ENCODE assay signal across 8 mouse cellular contexts in genomic region chr7:105736264-105736901, GRCm38 (mm10). TPM values are rescaled to one million over a fixed set of nuclear protein-coding genes. Genes with fewer than 3 reads are reported as not detected.
DNase-seq lines count a peak whose midpoint lies in the region; ATAC-seq and TF ChIP-seq lines count a peak whose summit lies in the region.

Gene Ilk (plus strand): TSS chr7:105736592.

- TF ChIP-seq CTCF in CH12.LX (conservative IDR thresholded peaks at IDR 0.05 in 1 of 2, IDR thresholded peaks at IDR 0.05 in 1 of 2; ENCODE audit: low read depth in 2 of 2, low read length in 2 of 2), result no peak
- no peak for TF ChIP-seq CTCF in heart, postnatal 0 days (IDR thresholded peaks at IDR 0.05; ENCODE audit: low read depth)
- no peak for TF ChIP-seq CTCF in liver, postnatal 0 days (IDR thresholded peaks at IDR 0.05; ENCODE audit: low read depth)

- peak within 1 kb of the TSS; percentile 90 for H3K4me2 ChIP-seq in CH12.LX (ENCODE audit: insufficient read depth, low read depth, poor library complexity, severe bottlenecking)
- H3K4me2 ChIP-seq in forebrain, embryonic 12.5 days, result peak within 1 kb of the TSS; percentile 86
- H3K4me2 ChIP-seq in heart, postnatal 0 days (ENCODE audit: low read depth, low read length), result peak within 1 kb of the TSS; percentile 97
- peak within 1 kb of the TSS; percentile 98 for H3K4me2 ChIP-seq in liver, postnatal 0 days (ENCODE audit: low read depth, low read length)
- H3K4me2 ChIP-seq in neural tube, embryonic 14.5 days (ENCODE audit: low read depth, low read length), result peak within 1 kb of the TSS; percentile 92

- H3K27me3 ChIP-seq in CH12.LX (replicated peaks), result no peaks in the 10 kb centered on the region
- H3K27me3 ChIP-seq in forebrain, embryonic 12.5 days, result no peaks in the 10 kb centered on the region
- H3K27me3 ChIP-seq in heart, postnatal 0 days (ENCODE audit: control insufficient read depth, insufficient read depth, low read length), result no peaks in the 10 kb centered on the region
- no peaks in the 10 kb centered on the region for H3K27me3 ChIP-seq in liver, postnatal 0 days (ENCODE audit: insufficient read depth, low read length)
- no peaks in the 10 kb centered on the region for H3K27me3 ChIP-seq in neural tube, embryonic 14.5 days (ENCODE audit: control insufficient read depth, insufficient read depth, low read length)

- peak within 1 kb of the TSS; percentile 80 to 94 (median 89) for H3K4me3 ChIP-seq in CH12.LX (replicated peaks in 1 of 3; ENCODE audit: low read depth in 2 of 3, low read length in 2 of 3, poor library complexity in 1 of 3)
- peak within 1 kb of the TSS; percentile 78 for H3K4me3 ChIP-seq in forebrain, embryonic 12.5 days (replicated peaks)
- peak within 1 kb of the TSS; percentile 73 for H3K4me3 ChIP-seq in heart, postnatal 0 days (ENCODE audit: low read depth, low read length)
- H3K4me3 ChIP-seq in liver, postnatal 0 days (ENCODE audit: low read depth, low read length), result peak within 1 kb of the TSS; percentile 94
- H3K4me3 ChIP-seq in neural tube, embryonic 14.5 days (ENCODE audit: low read depth, low read length), result peak within 1 kb of the TSS; percentile 64

- WGBS in forebrain, embryonic 12.5 days, result under 1% methylated on average over 44 of the region's 62 CpGs
- WGBS in heart, postnatal 0 days, result under 1% methylated on average over 46 of the region's 62 CpGs
- WGBS in large intestine, adult 2 months, result under 1% methylated on average over 51 of the region's 62 CpGs
- WGBS in liver, postnatal 0 days (ENCODE audit: insufficient replicate concordance), result under 1% methylated on average over 62 of the region's 62 CpGs
- WGBS in neural tube, embryonic 14.5 days, result under 1% methylated on average over 54 of the region's 62 CpGs

- TF ChIP-seq RAD21 in CH12.LX (IDR thresholded peaks at IDR 0.05; ENCODE audit: low read depth, low read length), result no peak

- H3K9me3 ChIP-seq in CH12.LX (replicated peaks; ENCODE audit: low read length), result no peaks in the 10 kb centered on the region
- no peaks in the 10 kb centered on the region for H3K9me3 ChIP-seq in forebrain, embryonic 12.5 days
- H3K9me3 ChIP-seq in heart, postnatal 0 days (replicated peaks; ENCODE audit: control insufficient read depth, low read length), result no peaks in the 10 kb centered on the region
- no peaks in the 10 kb centered on the region for H3K9me3 ChIP-seq in liver, postnatal 0 days (ENCODE audit: low read length)
- H3K9me3 ChIP-seq in neural tube, embryonic 14.5 days (ENCODE audit: control insufficient read depth, low read length), result no peaks in the 10 kb centered on the region

- peak; percentile 91 for DNase-seq in CH12.LX (ENCODE audit: extremely low read depth)
- DNase-seq in c-Kit-positive CD71-positive TER-119-negative erythroid progenitor cells, embryonic 14.5 days (ENCODE audit: low read depth), result peak; percentile 74
- peak; percentile 95 for DNase-seq in heart, postnatal 0 days (ENCODE audit: low spot score)
- peak; percentile 69 for DNase-seq in large intestine, adult 2 months (ENCODE audit: low read depth, low spot score)
- peak; percentile 92 for DNase-seq in liver, postnatal 0 days
- peak; percentile 89 for DNase-seq in testis, postnatal 10 days (ENCODE audit: low spot score)

- in situ Hi-C loops in CH12.LX (cut with MboI; ENCODE audit: low pct_ligation_motif_present, low pct_unique_long_range_greater_than_20kb, low sequenced_read_pairs), result no loop called here

- H3K36me3 ChIP-seq in CH12.LX (replicated peaks in 1 of 2; ENCODE audit: control insufficient read depth in 1 of 2, insufficient read depth in 1 of 2, low read length in 1 of 2), result peaks cover 52 to 58% of the 10 kb centered on the region in 2 experiments
- H3K36me3 ChIP-seq in forebrain, embryonic 12.5 days (replicated peaks), result peaks cover 54% of the 10 kb centered on the region
- peaks cover 55% of the 10 kb centered on the region for H3K36me3 ChIP-seq in heart, postnatal 0 days (replicated peaks; ENCODE audit: control insufficient read depth, insufficient read depth, low read length)
- H3K36me3 ChIP-seq in liver, postnatal 0 days (replicated peaks; ENCODE audit: insufficient read depth, low read length), result peaks cover 49% of the 10 kb centered on the region
- H3K36me3 ChIP-seq in neural tube, embryonic 14.5 days (ENCODE audit: control insufficient read depth, insufficient read depth, low read length), result peaks cover 23% of the 10 kb centered on the region

- TF ChIP-seq POLR2A in CH12.LX (IDR thresholded peaks at IDR 0.05; ENCODE audit: low read depth, low read length), result peak; percentile 92

- no peak for TF ChIP-seq EP300 in CH12.LX (IDR thresholded peaks at IDR 0.05; ENCODE audit: low read length)
- no peak for TF ChIP-seq EP300 in heart, postnatal 0 days (IDR thresholded peaks at IDR 0.05; ENCODE audit: low read depth)
- no peak for TF ChIP-seq EP300 in liver, postnatal 0 days (IDR thresholded peaks at IDR 0.05; ENCODE audit: low read depth)

- peak; percentile 97 for ATAC-seq in forebrain, embryonic 12.5 days (ENCODE audit: low FRiP score)
- ATAC-seq in heart, postnatal 0 days (ENCODE audit: insufficient read depth, low read depth), result peak; percentile 95
- ATAC-seq in liver, postnatal 0 days, result peak; percentile 99
- ATAC-seq in neural tube, embryonic 14.5 days (ENCODE audit: low read depth), result peak; percentile 97

- peaks cover 11 to 58% of the 10 kb centered on the region in 2 experiments for H3K4me1 ChIP-seq in CH12.LX (ENCODE audit: control insufficient read depth in 1 of 2, insufficient read depth in 2 of 2)
- peaks cover 25% of the 10 kb centered on the region for H3K4me1 ChIP-seq in forebrain, embryonic 12.5 days
- H3K4me1 ChIP-seq in heart, postnatal 0 days (ENCODE audit: control insufficient read depth, insufficient read depth), result peaks cover 24% of the 10 kb centered on the region
- H3K4me1 ChIP-seq in liver, postnatal 0 days (ENCODE audit: insufficient read depth), result peaks cover 22% of the 10 kb centered on the region
- H3K4me1 ChIP-seq in neural tube, embryonic 14.5 days (ENCODE audit: control insufficient read depth, insufficient read depth, low read length), result peaks cover 11% of the 10 kb centered on the region

- H3K9ac ChIP-seq in CH12.LX (ENCODE audit: insufficient read depth, low read depth), result peak within 1 kb of the TSS; percentile 88
- peak within 1 kb of the TSS; percentile 86 for H3K9ac ChIP-seq in forebrain, embryonic 12.5 days
- peak within 1 kb of the TSS; percentile 93 for H3K9ac ChIP-seq in heart, postnatal 0 days (replicated peaks; ENCODE audit: low read depth, low read length)
- H3K9ac ChIP-seq in liver, postnatal 0 days (replicated peaks), result peak within 1 kb of the TSS; percentile 96
- H3K9ac ChIP-seq in neural tube, embryonic 14.5 days (replicated peaks; ENCODE audit: low read depth, low read length), result peak within 1 kb of the TSS; percentile 84

- peak within 1 kb of the TSS; percentile 5; the same call in 1 of the 2 replicates for H3K27ac ChIP-seq in CH12.LX (ENCODE audit: insufficient read depth, low read depth)
- peak within 1 kb of the TSS; percentile 82 for H3K27ac ChIP-seq in forebrain, embryonic 12.5 days
- peak within 1 kb of the TSS; percentile 91 for H3K27ac ChIP-seq in heart, postnatal 0 days (ENCODE audit: low read depth)
- peak within 1 kb of the TSS; percentile 97 for H3K27ac ChIP-seq in liver, postnatal 0 days (ENCODE audit: low read depth)
- peak within 1 kb of the TSS; percentile 72 for H3K27ac ChIP-seq in neural tube, embryonic 14.5 days (ENCODE audit: low read depth, low read length)

- dilution Hi-C loops in CH12.LX (cut with MboI; ENCODE audit: extremely low pct_ligation_motif_present, extremely low pct_unique_long_range_greater_than_20kb, low sequenced_read_pairs), result no loop called here

- peaks cover 24% of the 10 kb centered on the region for H3K79me2 ChIP-seq in CH12.LX (replicated peaks; ENCODE audit: control insufficient read depth, extremely low read depth, insufficient read depth, poor library complexity, severe bottlenecking)

TF ChIP-seq in CH12.LX, 34 proteins besides CTCF, POLR2A, EP300 and RAD21 (continues in another document):
- TF ChIP-seq MYC (IDR thresholded peaks at IDR 0.05; ENCODE audit: low read depth, low read length), result peak; percentile 79
- peak; percentile 80; the same call in 1 of the 2 replicates for TF ChIP-seq ZMIZ1 (IDR thresholded peaks at IDR 0.05; ENCODE audit: low read depth, low read length)
- TF ChIP-seq USF1 (IDR thresholded peaks at IDR 0.05; ENCODE audit: low read depth, low read length), result 0 out of 2 replicates have a peak, but pooled peaks have one; percentile 41
- no peak for TF ChIP-seq RCOR1 (conservative IDR thresholded peaks at IDR 0.05; ENCODE audit: low read depth, low read length)
- peak; percentile 93 for TF ChIP-seq SIN3A (IDR thresholded peaks at IDR 0.05; ENCODE audit: low read length)
- TF ChIP-seq JUN (IDR thresholded peaks at IDR 0.05; ENCODE audit: insufficient read depth, low read depth, low read length), result no peak
- peak; percentile 92 for TF ChIP-seq ELF1 (IDR thresholded peaks at IDR 0.05; ENCODE audit: low read depth, low read length)
- no peak for TF ChIP-seq ZC3H11A (IDR thresholded peaks at IDR 0.05; ENCODE audit: low read depth, low read length)
- TF ChIP-seq JUND (conservative IDR thresholded peaks at IDR 0.05; ENCODE audit: low read depth, low read length), result no peak
- no peak for TF ChIP-seq MAFK (IDR thresholded peaks at IDR 0.05; ENCODE audit: insufficient replicate concordance, low read length)
- TF ChIP-seq CHD2 (IDR thresholded peaks at IDR 0.05; ENCODE audit: low read length), result 0 out of 2 replicates have a peak, but pooled peaks have one; percentile 41
- no peak for TF ChIP-seq CHD1 (IDR thresholded peaks at IDR 0.05; ENCODE audit: low read depth, low read length)
- TF ChIP-seq HCFC1 (IDR thresholded peaks at IDR 0.05; ENCODE audit: low read depth, low read length), result peak; percentile 86
- TF ChIP-seq MAZ (IDR thresholded peaks at IDR 0.05; ENCODE audit: low read depth, low read length), result peak; percentile 88
- TF ChIP-seq KAT2A (IDR thresholded peaks at IDR 0.05; ENCODE audit: insufficient replicate concordance, low read length), result peak; percentile 77; the same call in 1 of the 2 replicates
- TF ChIP-seq ZKSCAN1 (IDR thresholded peaks at IDR 0.05; ENCODE audit: borderline replicate concordance, low read depth, low read length), result no peak
- peak; percentile 92 for TF ChIP-seq TCF12 (IDR thresholded peaks at IDR 0.05; ENCODE audit: low read depth, low read length)

RNA-seq across cellular contexts. Expression of gene Ilk, which starts in this region (rescaled TPM):
- total RNA-seq in CH12.LX (2012; rRNA removed) (32.4 and 32.6 TPM in 2 replicates), CH12.LX (2014; rRNA removed) (40.3 and 42.6 TPM in 2 replicates)
- 45.9 and 51.1 TPM in 2 replicates for polyA plus RNA-seq in CH12.LX (2012; ENCODE audit: insufficient read length, low read depth)
- polyA plus RNA-seq in forebrain, embryonic 12.5 days (2016; fragmentation: Nextera tagmentation; extraction: Ambion mirVana), result 184 and 187 TPM in 2 replicates
- 228 and 240 TPM in 2 replicates for total RNA-seq in heart, postnatal 0 days (2014; rRNA removed; ENCODE audit: low replicate concordance)
- 272 and 276 TPM in 2 replicates for polyA plus RNA-seq in heart, postnatal 0 days (2015; fragmentation: Nextera tagmentation; extraction: Ambion mirVana)
- polyA plus RNA-seq in large intestine, adult 2 months (2012; rRNA removed), result 90.7 and 95.6 TPM in 2 replicates
- 95.1 and 103 TPM in 2 replicates for polyA plus RNA-seq in liver, postnatal 0 days (2015; fragmentation: Nextera tagmentation; extraction: Ambion mirVana)
- 182 and 227 TPM in 2 replicates for polyA plus RNA-seq in neural tube, embryonic 14.5 days (2014; fragmentation: Nextera tagmentation; extraction: Ambion mirVana)

Comparison
In these comparisons a context has a peak if more than half of its experiments do, and no peak if none do; other contexts are left out.
1. Peak in every context shown above with its lines: DNase-seq, ATAC-seq, H3K4me3 ChIP-seq and H3K27ac ChIP-seq.
2. H3K27ac ChIP-seq: peak in every context shown above with its lines; median percentile 97 in liver, postnatal 0 days; 91 in heart, postnatal 0 days; 82 in forebrain, embryonic 12.5 days; 72 in neural tube, embryonic 14.5 days; 5 in CH12.LX.